Mouse (Mus musculus) bone marrow macrophage, adult 2 months (primary cell): ENCODE data around the gene Cfap97d1. TPM values are rescaled to one million over a fixed set of nuclear protein-coding genes. Genes with fewer than 3 reads are reported as not detected.

ENCODE experiments used
- H3K27ac ChIP-seq: 2 replicates; pipeline ENCODE4 v1.5.1; 2012; ENCODE audit warnings: low read depth, low read length; ENCODE audit not compliant: insufficient read depth
- H3K4me1 ChIP-seq: 2 replicates; pipeline ENCODE4 v1.6.1; 2012; ENCODE audit warnings: low read length; ENCODE audit not compliant: control insufficient read depth, insufficient read depth
- H3K4me3 ChIP-seq: 2 replicates; pipeline ENCODE4 v1.5.1; 2012; ENCODE audit warnings: mild to moderate bottlenecking, low read length, moderate library complexity; ENCODE audit not compliant: insufficient read depth
- CTCF ChIP-seq: IDR thresholded peaks from 2 replicates; pipeline ENCODE4 v1.5.1; 2012; ENCODE audit warnings: low read depth, mild to moderate bottlenecking, low read length, moderate library complexity
- POLR2A ChIP-seq: IDR thresholded peaks from 2 replicates; pipeline ENCODE4 v1.6.1; 2012; ENCODE audit warnings: mild to moderate bottlenecking, low read depth, low read length, borderline replicate concordance
- polyA plus RNA-seq: library from polyadenylated mRNA; stranded (reverse); fragments of >200 nt; gene quantifications from 2 replicates; pipeline ENCODE4 v1.2.4, GENCODE M21; 2012; ENCODE audit not compliant: missing spikeins, insufficient read depth, insufficient read length

Cfap97d1 gene
- polyA plus RNA-seq, 1 experiment: not detected

DNA sequence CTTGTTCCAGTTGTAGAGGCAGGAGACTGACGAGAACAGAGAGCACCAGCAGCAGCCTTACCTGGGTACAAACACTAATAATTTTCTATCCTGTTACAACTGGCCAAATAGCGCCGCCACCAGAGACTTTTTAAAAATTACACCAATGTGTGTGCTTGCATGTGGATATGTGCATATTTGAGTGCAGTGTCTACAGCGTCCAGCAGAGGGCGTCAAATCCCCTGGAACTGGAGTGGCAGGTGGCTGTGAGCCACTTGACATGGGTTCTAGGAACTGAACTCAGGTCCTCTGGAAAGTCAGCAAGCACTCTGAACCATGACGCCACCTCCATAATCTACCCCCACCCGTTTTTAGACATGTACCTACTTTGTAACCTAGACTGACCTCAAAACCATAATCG lies 20.2 kb downstream of the Cfap97d1 start:
- Histone ChIP-seq H3K27ac (no peak overlapping the region), H3K4me3 (no peak overlapping the region), H3K4me1 (0 out of 2 replicates have a peak, but pooled peaks cover 3% of the 10 kb centered on the region)
- TF ChIP-seq POLR2A (no peak), CTCF (peak; percentile 47; the same call in 1 of the 2 replicates)

DNA sequence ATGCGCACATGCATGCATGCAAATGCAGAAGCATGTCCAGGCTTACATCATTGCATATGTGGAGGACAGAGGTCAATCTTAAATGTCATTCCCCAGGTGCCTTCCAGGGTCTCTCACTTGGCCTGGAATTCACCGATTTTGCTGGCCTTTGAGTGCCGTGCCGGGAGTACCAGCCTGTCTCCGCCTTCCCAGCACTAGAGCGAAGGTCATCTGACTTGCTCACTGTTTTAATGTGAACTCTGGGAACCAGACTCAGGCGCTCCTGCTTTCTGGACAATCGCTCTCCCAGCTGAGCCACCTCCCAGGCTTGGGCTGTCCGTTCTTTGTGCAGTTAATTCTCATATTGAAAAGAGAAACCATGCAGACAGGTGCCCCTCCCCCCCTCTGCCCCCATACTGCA lies 22.2 kb downstream of the Cfap97d1 start:
- TF ChIP-seq CTCF (no peak), POLR2A (no peak)
- H3K4me1 ChIP-seq: 0 out of 2 replicates have a peak, but pooled peaks cover 3% of the 10 kb centered on the region
- no peak overlapping the region for H3K4me3 ChIP-seq
- no peak overlapping the region for H3K27ac ChIP-seq

DNA sequence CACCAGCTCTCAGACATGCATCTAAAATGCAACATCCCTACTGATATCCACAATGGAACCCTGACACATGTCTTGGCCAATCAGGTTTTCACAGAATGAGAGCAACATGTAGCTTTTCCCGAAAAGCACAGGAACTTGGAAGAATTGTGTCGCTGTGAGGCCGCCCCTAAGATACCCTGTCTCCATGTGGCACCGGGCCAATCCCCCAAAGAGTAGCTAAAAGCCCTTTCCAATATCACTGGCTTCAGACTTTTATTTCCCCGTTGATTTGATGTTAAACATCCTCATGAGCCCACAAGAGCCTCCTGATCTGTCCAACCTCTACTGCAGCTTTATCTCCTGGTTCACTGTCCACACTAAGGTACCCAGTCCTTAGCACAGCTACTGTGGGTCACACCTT lies 22.6 kb downstream of the Cfap97d1 start:
- Histone ChIP-seq H3K4me3 (no peak overlapping the region), H3K4me1 (0 out of 2 replicates have a peak, but pooled peaks cover 3% of the 10 kb centered on the region), H3K27ac (no peak overlapping the region)
- TF ChIP-seq CTCF (no peak), POLR2A (no peak)

DNA sequence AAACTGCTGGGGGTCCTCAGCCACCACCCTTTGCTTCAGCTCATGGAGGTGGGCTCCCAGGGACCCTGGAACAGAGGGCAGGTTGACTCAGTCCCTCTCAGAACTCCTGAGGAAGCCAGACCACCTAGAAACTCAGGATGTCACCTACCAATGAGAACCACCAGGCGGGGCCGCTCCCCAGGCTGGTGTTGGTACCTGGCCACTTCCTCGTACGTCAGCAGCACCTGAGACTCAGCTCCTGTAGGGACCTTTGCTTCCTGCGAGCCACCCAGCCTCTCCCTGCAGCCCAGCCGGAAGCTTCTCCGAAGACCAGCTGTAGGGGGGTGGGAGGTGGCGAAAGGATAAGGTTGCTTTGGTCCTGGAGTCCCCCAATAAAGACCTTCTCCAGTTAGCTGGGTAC lies 24.3 kb downstream of the Cfap97d1 start:
- Histone ChIP-seq H3K4me1 (0 out of 2 replicates have a peak, but pooled peaks cover 3% of the 10 kb centered on the region), H3K4me3 (no peak overlapping the region), H3K27ac (no peak overlapping the region)
- TF ChIP-seq POLR2A (no peak), CTCF (no peak)

DNA sequence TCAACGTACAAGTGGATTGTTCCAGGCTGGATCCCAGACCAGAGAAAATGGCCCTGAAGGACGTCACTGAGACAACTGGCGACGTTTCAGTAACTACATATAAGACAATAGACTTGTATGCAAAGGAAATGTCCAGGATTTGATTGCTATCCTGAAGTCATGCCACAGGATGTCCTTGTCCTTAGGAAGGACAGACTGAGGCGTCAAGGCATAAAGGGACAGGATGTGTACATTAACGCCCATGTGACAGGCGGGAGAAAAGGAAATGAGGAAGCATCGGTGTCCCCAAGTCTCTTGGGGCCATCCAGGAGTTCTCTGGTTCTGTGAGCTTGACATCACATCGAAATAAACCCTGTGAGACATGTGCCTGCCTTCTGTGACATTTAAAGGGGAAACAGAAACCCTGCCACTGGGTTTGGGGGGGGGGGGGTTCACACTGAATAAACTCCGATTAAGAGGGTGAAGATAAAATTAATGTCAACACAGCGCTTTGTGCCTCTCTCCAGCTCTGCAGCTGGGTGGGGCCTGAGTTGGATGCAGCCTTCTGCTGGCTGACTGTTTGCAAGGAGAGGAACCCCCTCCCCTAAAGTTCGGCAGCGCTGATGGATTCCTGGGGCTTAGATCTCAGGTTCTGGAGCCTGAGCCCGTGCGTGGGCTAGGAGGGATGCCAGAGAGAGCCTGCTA lies 25.0 kb downstream of the Cfap97d1 start:
- TF ChIP-seq CTCF (no peak), POLR2A (no peak)
- no peak overlapping the region for H3K27ac ChIP-seq
- H3K4me1 ChIP-seq: 0 out of 2 replicates have a peak, but pooled peaks cover 3% of the 10 kb centered on the region
- H3K4me3 ChIP-seq: no peak overlapping the region

DNA sequence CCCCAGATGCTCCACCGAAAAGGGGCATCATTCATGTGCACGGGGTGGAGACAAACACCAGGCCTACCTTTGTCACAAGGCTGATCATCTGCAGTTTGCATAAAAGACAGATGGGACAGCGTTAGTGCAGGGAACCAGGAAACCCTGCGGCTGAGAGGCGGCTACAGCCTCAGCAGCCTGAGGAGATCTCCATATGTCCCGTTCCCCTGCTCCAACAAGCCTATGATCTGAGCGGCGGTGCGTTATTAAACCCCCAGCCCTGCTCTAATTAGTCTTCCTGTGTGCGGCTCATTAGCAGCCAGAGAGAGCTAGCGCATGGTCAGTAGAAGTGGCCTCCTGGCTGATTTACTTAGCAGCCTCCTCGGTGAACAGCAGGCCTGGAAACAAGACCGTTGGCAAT lies 26.1 kb downstream of the Cfap97d1 start:
- H3K4me3 ChIP-seq: no peak overlapping the region
- TF ChIP-seq POLR2A (no peak), CTCF (no peak)
- 0 out of 2 replicates have a peak, but pooled peaks cover 3% of the 10 kb centered on the region for H3K4me1 ChIP-seq
- H3K27ac ChIP-seq: no peak overlapping the region

DNA sequence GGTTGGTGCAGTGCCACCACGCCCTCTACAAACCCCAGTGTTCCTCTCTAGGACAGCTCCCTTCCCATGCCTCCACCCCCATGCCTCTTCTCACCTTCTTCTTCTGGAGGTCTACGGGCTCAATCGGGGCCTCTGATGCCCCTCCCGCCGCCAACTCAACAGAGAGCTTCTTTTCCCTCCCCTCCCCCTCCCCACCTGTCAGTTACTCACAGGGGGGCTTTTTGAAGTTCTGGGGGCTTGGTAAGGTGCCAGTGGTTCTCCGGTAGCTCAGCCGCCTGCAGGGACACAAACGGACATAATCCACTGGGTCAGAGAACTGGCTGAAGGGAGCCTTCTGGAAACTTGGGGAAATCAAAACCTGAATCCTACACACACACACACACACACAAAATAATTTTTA lies 27.4 kb downstream of the Cfap97d1 start:
- no peak for TF ChIP-seq POLR2A
- TF ChIP-seq CTCF: no peak

DNA sequence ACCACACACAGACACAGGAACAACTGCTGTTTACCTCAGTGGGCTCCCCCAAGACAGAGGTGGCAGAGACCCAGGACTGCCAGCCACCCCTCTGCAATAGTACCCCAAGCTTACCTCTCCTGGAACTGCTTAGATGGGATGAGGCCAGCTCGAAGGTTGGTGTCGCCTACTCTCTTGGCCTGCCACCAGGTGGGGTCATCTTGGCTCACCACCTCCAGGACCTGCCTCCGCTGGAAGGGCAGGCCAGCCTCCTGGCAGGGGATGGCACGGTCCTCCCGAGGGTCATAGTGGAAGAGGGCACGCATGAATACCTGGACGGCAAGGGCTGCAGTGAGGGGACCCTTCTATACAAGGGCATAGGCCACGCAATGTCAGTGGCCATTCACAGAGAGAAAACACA lies 29.1 kb downstream of the Cfap97d1 start:
- TF ChIP-seq POLR2A (no peak), CTCF (no peak)
- Histone ChIP-seq H3K4me1 (0 out of 2 replicates have a peak, but pooled peaks cover 3% of the 10 kb centered on the region), H3K4me3 (no peak overlapping the region), H3K27ac (no peak overlapping the region)

More for the DNA sequence above, 27.4 kb downstream of the Cfap97d1 start:
- Histone ChIP-seq H3K27ac (no peak overlapping the region), H3K4me3 (no peak overlapping the region), H3K4me1 (0 out of 2 replicates have a peak, but pooled peaks cover 3% of the 10 kb centered on the region)

DNA sequence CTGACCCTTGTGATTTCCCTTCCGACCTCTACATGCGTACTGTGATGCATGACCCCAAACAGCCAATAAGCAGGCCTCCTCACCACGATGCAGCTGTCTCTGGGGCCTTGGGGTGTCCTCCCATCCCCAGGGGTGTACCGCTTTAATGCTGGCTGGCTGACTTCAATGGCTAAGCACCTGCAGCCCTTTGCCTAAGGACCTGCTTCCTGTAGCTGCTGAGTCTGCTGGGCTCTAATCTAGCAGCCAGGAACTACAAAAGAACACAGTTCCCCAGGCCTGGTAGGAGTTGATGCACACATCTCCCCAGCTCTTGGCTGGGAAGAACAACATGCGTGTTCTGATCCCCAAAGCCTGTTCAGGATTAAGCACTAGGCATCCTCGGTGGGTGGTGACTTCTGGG lies 31.4 kb downstream of the Cfap97d1 start:
- H3K4me3 ChIP-seq: no peak overlapping the region
- no peak overlapping the region for H3K27ac ChIP-seq

DNA sequence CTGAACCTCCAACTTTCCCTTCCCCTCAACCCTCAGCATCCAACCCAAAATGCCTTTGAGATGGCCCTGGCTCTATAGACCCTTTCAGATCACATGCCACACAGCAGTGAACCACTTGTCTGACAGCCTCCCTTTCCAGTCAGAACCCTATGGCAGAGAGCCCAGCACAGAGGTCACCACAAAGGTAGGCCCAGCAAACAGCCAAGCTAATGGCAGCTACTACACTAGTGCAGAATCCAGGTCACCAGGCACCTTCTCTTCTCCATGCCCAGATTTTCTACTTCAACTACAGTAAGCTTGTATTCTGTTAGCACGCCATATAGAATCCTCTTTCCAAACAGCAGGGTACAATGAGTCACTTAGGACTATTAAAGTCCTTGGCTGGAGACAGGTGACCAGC lies 32.1 kb downstream of the Cfap97d1 start:
- TF ChIP-seq POLR2A (no peak), CTCF (no peak)
- no peak overlapping the region for H3K4me3 ChIP-seq

More for the DNA sequence above, 31.4 kb downstream of the Cfap97d1 start:
- no peaks in the 10 kb centered on the region for H3K4me1 ChIP-seq
- no peak for TF ChIP-seq CTCF
- TF ChIP-seq POLR2A: no peak

DNA sequence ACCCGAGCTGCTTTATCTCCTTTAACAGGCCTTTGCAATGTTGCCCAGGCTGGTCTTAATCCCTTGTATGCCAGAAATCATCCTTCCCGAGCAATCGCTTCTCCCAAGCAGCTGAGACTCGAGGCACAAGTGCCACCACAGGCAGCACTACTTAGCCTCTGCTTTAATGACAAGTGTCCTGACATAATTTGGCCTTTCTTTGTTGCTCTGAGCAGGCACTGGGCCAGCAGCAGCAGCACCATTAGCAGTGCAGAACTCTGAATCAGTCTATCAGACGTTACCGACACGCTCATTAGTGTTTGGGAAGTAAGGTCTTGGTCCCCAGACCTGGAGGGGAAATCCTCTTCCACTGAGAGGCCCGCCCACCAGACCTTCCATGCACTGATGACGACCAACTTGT lies 35.7 kb downstream of the Cfap97d1 start:
- H3K27ac ChIP-seq: no peak overlapping the region
- TF ChIP-seq CTCF (no peak), POLR2A (no peak)
- no peaks in the 10 kb centered on the region for H3K4me1 ChIP-seq
- H3K4me3 ChIP-seq: no peak overlapping the region

More for the DNA sequence above, 32.1 kb downstream of the Cfap97d1 start:
- Histone ChIP-seq H3K4me1 (no peaks in the 10 kb centered on the region), H3K27ac (no peak overlapping the region)
